ENCODE assay signal across 14 mouse cellular contexts in the genomic region with DNA sequence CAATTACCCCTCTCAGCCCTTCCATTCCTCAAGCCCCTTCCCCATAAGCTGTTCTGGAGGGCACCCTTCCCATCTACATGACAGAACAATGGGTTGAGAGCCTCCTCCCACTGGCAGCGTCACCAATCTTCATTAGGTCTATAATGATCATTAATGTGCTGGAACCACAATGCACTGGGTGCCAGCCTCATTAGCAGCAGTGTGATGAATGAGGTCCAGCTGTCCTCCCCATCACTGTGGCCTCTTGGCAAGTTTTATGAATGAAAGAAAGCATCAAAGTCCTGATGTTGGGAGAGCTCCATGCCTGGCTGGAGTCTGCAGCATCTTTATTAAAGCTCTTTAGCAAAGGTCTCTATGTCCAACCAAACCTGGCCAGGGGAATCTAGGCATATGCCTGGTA.
DNase-seq lines count a peak whose midpoint lies in the region; ATAC-seq lines count a peak whose summit lies in the region.
"Had no signal": no experiment of that assay in that cellular context is flagged by ENCODE, and none has a peak within 500 bp of the region (broad histone marks: within the 10 kb centered on the region; RNA-seq: fewer than 3 reads in every experiment).

No protein-coding gene starts in this region.

- H3K9me3 ChIP-seq in forebrain, embryonic 12.5 days = no peaks in the 10 kb centered on the region
- H3K9me3 ChIP-seq in forebrain, embryonic 11.5 days (ENCODE audit: control insufficient read depth, low read length) = no peaks in the 10 kb centered on the region
- no peaks in the 10 kb centered on the region for H3K9me3 ChIP-seq in neural tube, embryonic 13.5 days
- H3K9me3 ChIP-seq in hindbrain, embryonic 14.5 days (ENCODE audit: control insufficient read depth, low read length) = no peaks in the 10 kb centered on the region
- H3K9me3 ChIP-seq: embryonic facial prominence, embryonic 15.5 days; heart, embryonic 12.5 days; stomach, embryonic 15.5 days had no signal

- H3K27ac ChIP-seq in forebrain, embryonic 12.5 days = no peak overlapping the region
- no peak overlapping the region for H3K27ac ChIP-seq in forebrain, embryonic 11.5 days (ENCODE audit: low read depth, low read length)
- no peak overlapping the region for H3K27ac ChIP-seq in neural tube, embryonic 13.5 days (replicated peaks)
- peak overlapping the region; percentile 32; the same call in 1 of the 2 replicates for H3K27ac ChIP-seq in hindbrain, embryonic 14.5 days
- H3K27ac ChIP-seq: embryonic facial prominence, embryonic 15.5 days; kidney, postnatal 0 days; liver, embryonic 14.5 days; stomach, embryonic 15.5 days had no signal

- no peaks in the 10 kb centered on the region for H3K27me3 ChIP-seq in forebrain, embryonic 12.5 days
- H3K27me3 ChIP-seq in forebrain, embryonic 11.5 days (ENCODE audit: control insufficient read depth, insufficient read depth, low read length) = no peaks in the 10 kb centered on the region
- no peaks in the 10 kb centered on the region for H3K27me3 ChIP-seq in neural tube, embryonic 13.5 days
- no peaks in the 10 kb centered on the region for H3K27me3 ChIP-seq in hindbrain, embryonic 14.5 days (ENCODE audit: control insufficient read depth, insufficient read depth, low read length)
- H3K27me3 ChIP-seq: embryonic facial prominence, embryonic 15.5 days; heart, embryonic 12.5 days; stomach, embryonic 15.5 days had no signal

- no peaks in the 10 kb centered on the region for H3K36me3 ChIP-seq in forebrain, embryonic 12.5 days (replicated peaks)
- H3K36me3 ChIP-seq in forebrain, embryonic 11.5 days (ENCODE audit: control insufficient read depth, insufficient read depth, low read length) = no peaks in the 10 kb centered on the region
- no peaks in the 10 kb centered on the region for H3K36me3 ChIP-seq in neural tube, embryonic 13.5 days
- no peaks in the 10 kb centered on the region for H3K36me3 ChIP-seq in hindbrain, embryonic 14.5 days (replicated peaks; ENCODE audit: control insufficient read depth, insufficient read depth)
- H3K36me3 ChIP-seq: embryonic facial prominence, embryonic 15.5 days; heart, embryonic 12.5 days; stomach, embryonic 15.5 days had no signal

- peak; percentile 58; the same call in 1 of the 2 replicates for ATAC-seq in forebrain, embryonic 12.5 days (ENCODE audit: low FRiP score)
- ATAC-seq in forebrain, embryonic 11.5 days (replicated peaks; ENCODE audit: low FRiP score) = no peak
- ATAC-seq in neural tube, embryonic 13.5 days (ENCODE audit: low read depth) = peak; percentile 43; the same call in 1 of the 2 replicates
- peak; percentile 85 for ATAC-seq in hindbrain, embryonic 14.5 days (ENCODE audit: low FRiP score)
- ATAC-seq: inflammation-experienced regulatory T-cells, adult 6 months had no signal

- H3K4me1 ChIP-seq in forebrain, embryonic 12.5 days = no peaks in the 10 kb centered on the region; the same call in 1 of the 2 replicates
- no peaks in the 10 kb centered on the region for H3K4me1 ChIP-seq in forebrain, embryonic 11.5 days (replicated peaks; ENCODE audit: control insufficient read depth, insufficient read depth, low read length)
- H3K4me1 ChIP-seq in neural tube, embryonic 13.5 days (replicated peaks) = no peaks in the 10 kb centered on the region
- H3K4me1 ChIP-seq in hindbrain, embryonic 14.5 days (replicated peaks; ENCODE audit: control insufficient read depth, insufficient read depth, low read length) = 0 out of 2 replicates have a peak, but pooled peaks cover 4% of the 10 kb centered on the region
- H3K4me1 ChIP-seq: embryonic facial prominence, embryonic 15.5 days; heart, embryonic 12.5 days; stomach, embryonic 15.5 days had no signal

- 31% methylated on average over 1 of the region's 1 CpGs for WGBS in forebrain, embryonic 12.5 days
- 34% methylated on average over 1 of the region's 1 CpGs for WGBS in forebrain, embryonic 11.5 days
- WGBS in neural tube, embryonic 13.5 days = 9% methylated on average over 1 of the region's 1 CpGs
- 40% methylated on average over 1 of the region's 1 CpGs for WGBS in hindbrain, embryonic 14.5 days

- H3K4me2 ChIP-seq in forebrain, embryonic 12.5 days = no peak overlapping the region
- H3K4me2 ChIP-seq in forebrain, embryonic 11.5 days (ENCODE audit: low read depth, low read length, severe bottlenecking) = no peak overlapping the region
- H3K4me2 ChIP-seq in neural tube, embryonic 13.5 days = no peak overlapping the region
- H3K4me2 ChIP-seq in hindbrain, embryonic 14.5 days (replicated peaks) = no peak overlapping the region
- H3K4me2 ChIP-seq: embryonic facial prominence, embryonic 15.5 days; heart, embryonic 12.5 days; stomach, embryonic 15.5 days had no signal

- no peak overlapping the region for H3K9ac ChIP-seq in forebrain, embryonic 12.5 days
- H3K9ac ChIP-seq in forebrain, embryonic 11.5 days (ENCODE audit: low read length) = no peak overlapping the region
- no peak overlapping the region for H3K9ac ChIP-seq in neural tube, embryonic 13.5 days
- no peak overlapping the region for H3K9ac ChIP-seq in hindbrain, embryonic 14.5 days
- H3K9ac ChIP-seq: embryonic facial prominence, embryonic 15.5 days; heart, embryonic 12.5 days; liver, embryonic 14.5 days; stomach, embryonic 15.5 days had no signal

- H3K4me3 ChIP-seq in forebrain, embryonic 12.5 days (replicated peaks) = no peak overlapping the region
- no peak overlapping the region for H3K4me3 ChIP-seq in forebrain, embryonic 11.5 days (ENCODE audit: low read depth, low read length)
- no peak overlapping the region for H3K4me3 ChIP-seq in neural tube, embryonic 13.5 days
- no peak overlapping the region for H3K4me3 ChIP-seq in hindbrain, embryonic 14.5 days (replicated peaks; ENCODE audit: low read length)
- H3K4me3 ChIP-seq: embryonic facial prominence, embryonic 15.5 days; heart, embryonic 12.5 days; stomach, embryonic 15.5 days had no signal

- DNase-seq in forebrain, embryonic 11.5 days (ENCODE audit: low spot score) = no peak
- DNase-seq in neural tube, embryonic 10.5 days (ENCODE audit: extremely low spot score, low spot score) = no peak
- peak; percentile 56 for DNase-seq in hindbrain, embryonic 14.5 days (ENCODE audit: low spot score)
- peak; percentile 93 for DNase-seq in retina, postnatal 1 day
- DNase-seq in heart, adult 8-10 months (ENCODE audit: low spot score) = no peak
- no peak for DNase-seq in kidney, postnatal 14 days

Comparison
In these comparisons a context has a peak if more than half of its experiments do, and no peak if none do; other contexts are left out.
1. DNase-seq: peak in hindbrain, embryonic 14.5 days (single experiment) and retina, postnatal 1 day (single experiment); none in forebrain, embryonic 11.5 days (single experiment), neural tube, embryonic 10.5 days (single experiment), heart, adult 8-10 months (single experiment) and kidney, postnatal 14 days (single experiment).